Mouse (Mus musculus): ENCODE results near the gene Actbl2. TPM values are rescaled to one million over a fixed set of nuclear protein-coding genes. Genes with fewer than 3 reads are reported as not detected.

The Actbl2 gene
- polyA plus RNA-seq (2012) = not detected in 2 replicates

- TF ChIP-seq GATA1 (IDR thresholded peaks at IDR 0.05; ENCODE audit: low read length) = no peak
These were observed at the start of gene Actbl2 for GRCm38 (mm10) chr13:111254713-111255112. Gene Actbl2 (plus strand): TSS chr13:111255013.

DNA sequence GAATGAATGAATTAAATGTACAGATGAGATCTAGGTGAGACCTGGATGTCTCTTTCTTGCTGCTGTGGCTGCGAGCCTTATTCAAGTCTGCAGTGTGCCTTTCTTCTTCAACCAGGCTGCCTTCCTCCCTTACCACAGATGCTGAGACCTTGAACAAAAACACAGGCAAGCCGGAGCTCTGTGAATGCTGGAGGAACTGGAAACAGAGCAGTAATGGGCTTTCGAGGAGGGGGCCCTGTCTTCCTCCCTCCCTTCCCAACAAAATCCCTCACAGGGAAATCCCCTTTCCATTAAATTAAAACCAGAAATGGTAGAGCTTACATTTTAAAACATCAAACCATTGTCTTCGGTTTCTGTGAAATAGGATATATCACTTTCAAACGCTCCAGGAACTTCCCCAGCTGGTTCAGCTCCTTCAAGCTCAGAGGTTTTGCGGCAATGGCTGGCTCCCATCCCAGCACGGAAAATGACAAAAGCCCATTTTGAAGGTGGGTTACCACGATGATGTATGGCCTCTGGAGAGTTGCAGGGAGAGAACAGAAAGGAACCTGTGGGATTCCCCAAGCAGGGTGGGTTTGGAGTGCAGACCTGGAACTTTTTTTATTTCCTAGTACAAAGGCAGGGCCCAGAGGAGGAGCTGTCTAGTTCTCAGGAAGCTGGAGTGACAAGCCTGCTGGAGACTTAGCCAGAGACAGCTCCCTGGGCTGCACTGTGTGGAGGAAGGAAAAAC is 44.0 kb upstream of the Actbl2 start:
- TF ChIP-seq GATA1 (IDR thresholded peaks at IDR 0.05; ENCODE audit: low read length) = no peak

DNA sequence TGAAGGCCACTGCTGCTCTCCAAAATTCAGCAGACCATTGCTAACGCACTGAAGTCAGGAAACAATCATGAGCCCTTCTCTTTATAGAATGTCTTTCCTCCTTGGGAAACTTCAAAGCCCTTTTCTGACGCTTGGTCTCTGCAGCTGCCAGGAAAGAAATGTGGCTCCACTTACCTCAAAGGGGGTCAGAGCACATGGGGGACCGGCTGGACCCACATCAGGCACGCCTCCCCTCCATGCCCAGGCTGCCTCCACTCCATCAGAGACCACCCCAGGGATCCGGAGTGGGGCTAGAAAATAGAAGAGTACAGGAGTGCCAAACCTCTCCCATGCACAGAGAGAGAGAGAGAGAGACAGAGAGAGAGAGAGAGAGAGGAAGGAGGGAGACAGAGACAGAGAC is 26.0 kb upstream of the Actbl2 start:
- no peak for TF ChIP-seq GATA1 (IDR thresholded peaks at IDR 0.05; ENCODE audit: low read length)

DNA sequence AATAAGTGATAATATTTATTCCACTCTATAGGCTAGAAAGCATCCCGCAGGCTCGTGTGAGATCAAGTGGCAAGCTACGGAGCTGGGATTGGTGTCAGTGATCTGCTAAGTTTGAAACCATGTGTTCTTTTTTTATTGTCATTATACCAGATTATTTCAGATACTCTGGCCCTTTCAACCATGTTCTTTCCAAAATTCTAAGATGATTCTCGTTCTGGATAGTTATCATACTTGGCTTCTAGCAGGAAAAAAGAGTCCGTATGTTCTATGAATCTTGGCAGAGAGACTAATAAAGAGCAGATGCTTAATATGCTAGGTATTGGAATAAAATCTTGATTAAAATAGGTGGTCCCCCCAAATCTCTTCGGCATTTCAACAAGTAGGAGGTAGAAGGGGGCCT is 25.3 kb upstream of the Actbl2 start:
- no peak for TF ChIP-seq GATA1 (IDR thresholded peaks at IDR 0.05; ENCODE audit: low read length)

DNA sequence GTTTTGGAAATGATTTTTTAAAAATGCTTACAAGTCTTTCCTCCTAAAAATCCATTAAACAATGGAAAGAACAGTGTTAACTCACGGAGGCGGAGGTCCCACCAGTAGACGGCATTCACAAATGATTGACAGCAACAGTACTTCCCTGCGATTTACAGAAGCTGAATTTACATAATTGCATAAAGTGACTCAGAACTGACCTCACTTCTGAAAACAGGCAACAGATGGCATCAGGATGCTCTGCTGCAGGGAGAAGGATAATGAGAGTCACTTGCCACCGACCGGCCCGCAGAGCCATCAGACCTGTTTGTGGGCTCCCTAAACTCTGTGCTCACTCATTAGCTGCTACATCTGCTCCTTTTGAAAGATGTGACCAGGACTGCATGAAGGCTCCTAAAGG is 22.4 kb upstream of the Actbl2 start:
- no peak for TF ChIP-seq GATA1 (IDR thresholded peaks at IDR 0.05; ENCODE audit: low read length)

- no peak for TF ChIP-seq GATA1 (IDR thresholded peaks at IDR 0.05; ENCODE audit: low read length)
These were observed 21.5 kb upstream of the Actbl2 start for GRCm38 (mm10) chr13:111233356-111233755.

- no peak for TF ChIP-seq GATA1 (IDR thresholded peaks at IDR 0.05; ENCODE audit: low read length)
These were observed 20.2 kb upstream of the Actbl2 start for GRCm38 (mm10) chr13:111234573-111234972.

DNA sequence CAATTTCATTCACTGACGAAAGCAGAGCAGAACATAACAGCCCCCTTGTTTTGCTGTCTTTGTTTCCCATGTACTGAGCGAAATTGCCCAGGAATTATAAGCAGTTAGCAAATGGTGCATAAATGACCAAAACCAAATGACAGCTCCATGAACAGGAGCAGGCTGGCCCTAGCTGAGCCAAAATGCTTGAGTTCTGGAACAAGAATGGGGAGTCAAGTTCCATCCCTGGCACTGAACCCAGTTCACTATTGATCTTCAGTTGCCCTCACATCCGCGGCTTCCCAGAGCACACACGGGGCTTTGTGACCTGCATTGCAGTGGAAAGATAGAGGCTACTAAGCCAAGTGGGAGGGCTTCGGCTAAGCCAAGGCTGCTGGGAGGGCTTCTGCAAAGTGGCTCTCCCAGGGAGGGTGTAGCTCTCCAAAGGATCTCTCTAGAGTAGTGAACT is 19.1 kb upstream of the Actbl2 start:
- TF ChIP-seq GATA1 (IDR thresholded peaks at IDR 0.05; ENCODE audit: low read length) = no peak

GRCm38 (mm10) chr13:111236461-111236864 is 18.4 kb upstream of the Actbl2 start:
- TF ChIP-seq GATA1 (IDR thresholded peaks at IDR 0.05; ENCODE audit: low read length) = no peak

DNA sequence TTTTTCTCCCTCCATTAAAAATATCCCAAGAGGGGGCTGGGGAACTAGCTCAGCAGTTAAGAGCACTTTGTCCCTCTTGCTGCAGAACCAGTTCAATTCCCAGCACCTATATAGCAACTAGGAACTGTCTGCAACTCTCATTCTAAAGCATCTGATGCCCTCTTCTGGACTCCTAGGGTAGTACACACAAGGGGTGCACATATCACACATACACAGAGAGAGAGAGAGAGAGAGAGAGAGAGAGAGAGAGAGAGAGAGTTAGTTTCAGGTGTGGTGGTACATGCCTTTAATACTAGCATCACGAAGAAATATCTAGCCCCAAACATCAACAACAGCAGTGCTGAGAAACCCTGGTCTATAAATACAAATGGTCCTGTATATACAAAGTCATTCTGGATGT is 17.5 kb upstream of the Actbl2 start:
- TF ChIP-seq GATA1 (IDR thresholded peaks at IDR 0.05; ENCODE audit: low read length) = no peak

DNA sequence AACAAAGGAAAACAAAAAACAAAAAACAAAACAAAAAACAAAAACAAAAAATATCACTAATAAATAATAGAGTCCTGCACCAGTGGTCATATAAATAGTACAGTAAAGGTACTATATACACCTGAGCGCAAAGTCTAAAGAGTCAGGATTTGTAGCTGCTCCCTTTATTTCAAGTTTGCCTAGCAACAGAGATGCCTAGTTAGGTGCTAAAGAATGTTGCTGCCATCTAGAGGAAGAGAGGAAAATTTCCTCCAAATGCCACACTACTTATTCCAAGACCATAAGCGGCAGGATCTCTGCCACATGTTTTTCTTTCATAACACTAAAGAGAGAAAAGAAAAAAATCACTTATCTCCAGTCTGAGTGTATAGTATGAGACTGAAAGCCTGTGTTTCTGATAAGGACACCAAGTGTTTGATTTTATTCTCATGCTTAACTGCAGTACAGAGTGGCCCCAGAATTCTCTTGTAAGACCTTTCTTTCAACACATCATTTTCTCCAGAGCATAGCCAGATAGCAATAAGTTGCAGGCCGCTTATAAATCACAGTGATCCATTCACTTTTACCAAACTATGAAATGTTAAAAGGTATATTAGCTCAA is 16.8 kb upstream of the Actbl2 start:
- TF ChIP-seq GATA1 (IDR thresholded peaks at IDR 0.05; ENCODE audit: low read length) = no peak

GRCm38 (mm10) chr13:111251106-111251505 is 3.7 kb upstream of the Actbl2 start:
- TF ChIP-seq GATA1 (IDR thresholded peaks at IDR 0.05; ENCODE audit: low read length) = no peak

GRCm38 (mm10) chr13:111251795-111252194 is 3.0 kb upstream of the Actbl2 start:
- no peak for TF ChIP-seq GATA1 (IDR thresholded peaks at IDR 0.05; ENCODE audit: low read length)

DNA sequence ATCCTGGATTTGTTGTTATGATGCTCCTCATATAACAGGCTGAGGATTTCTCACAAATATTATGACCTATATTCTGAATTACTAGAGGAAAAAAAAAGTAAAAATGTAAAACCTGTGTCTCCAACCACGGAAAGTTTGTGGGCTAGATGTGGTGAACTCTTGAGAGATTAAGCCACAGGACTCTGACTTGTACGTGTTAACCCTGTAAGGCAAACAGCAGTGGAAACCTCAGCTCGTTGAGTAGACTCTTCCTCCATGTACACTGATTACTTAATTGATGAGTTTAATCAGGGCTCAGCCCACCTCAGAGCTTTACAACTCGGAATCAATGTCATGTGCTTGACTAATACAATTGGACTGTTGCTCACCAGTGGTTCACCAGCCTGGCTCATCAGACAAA is 3.2 kb downstream of the Actbl2 start:
- TF ChIP-seq GATA1 (IDR thresholded peaks at IDR 0.05; ENCODE audit: low read length) = no peak

- TF ChIP-seq GATA1 (IDR thresholded peaks at IDR 0.05; ENCODE audit: low read length) = no peak
These were observed 3.7 kb downstream of the Actbl2 start for GRCm38 (mm10) chr13:111258424-111259092.

GRCm38 (mm10) chr13:111259093-111259491 is 4.3 kb downstream of the Actbl2 start:
- TF ChIP-seq GATA1 (IDR thresholded peaks at IDR 0.05; ENCODE audit: low read length) = no peak

DNA sequence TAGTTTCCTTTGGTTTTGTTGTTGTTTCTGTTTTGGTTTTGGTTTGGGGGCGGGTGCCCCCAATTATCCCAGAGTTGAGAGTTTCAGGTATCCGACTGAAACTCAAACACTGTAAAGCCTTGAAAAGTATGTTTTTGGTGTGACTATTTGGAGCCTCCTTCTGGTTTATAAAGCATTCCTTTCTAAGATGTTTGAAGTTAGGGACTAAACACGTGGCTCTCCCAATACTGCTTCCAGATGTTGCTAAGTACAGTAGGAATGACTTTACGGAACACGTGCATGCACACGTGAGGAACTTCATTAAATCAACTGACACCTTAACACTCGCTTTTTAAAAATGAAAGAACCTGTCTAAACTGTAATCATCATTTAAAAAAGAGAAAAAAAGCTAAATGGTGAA is 4.9 kb downstream of the Actbl2 start:
- TF ChIP-seq GATA1 (IDR thresholded peaks at IDR 0.05; ENCODE audit: low read length) = no peak
